Mouse (Mus musculus) megakaryocyte progenitor cell, adult 5-6 weeks (primary cell): ENCODE data around the gene Nipal4. TPM values are rescaled to one million over a fixed set of nuclear protein-coding genes. Genes with fewer than 3 reads are reported as not detected.
A peak's percentile ranks its signal among the peaks of the same experiment; 100 is the strongest.
"Not testable (repeated sequence)": the region's sequence is repeated elsewhere in the genome, so short reads cannot be mapped to it uniquely, and the experiment has no call there.

ENCODE experiments used
- ATAC-seq: replicated peaks from 2 replicates; pipeline ENCODE4 v1.8.0; 2016; ENCODE audit warnings: mild to moderate bottlenecking, moderate TSS enrichment, inconsistent platforms; ENCODE audit not compliant: poor library complexity
- total RNA-seq, 2 experiments: library from RNA; stranded (forward) in 1 of 2; stranded (reverse) in 1 of 2; fragments of 157-497, 149-512 nt in 1 of 2; fragments of 200-1000 nt in 1 of 2; gene quantifications; 2 replicates each; pipeline versions ENCODE4 v1.2.3 to v1.2.4; 2015 to 2017

Gene Nipal4
- total RNA-seq (2015): not detected in 2 replicates
- not detected in 2 replicates for total RNA-seq (2017)

GRCm38 (mm10) chr11:46165866-46166585 lies at the start of gene Nipal4:
Gene Nipal4, minus strand, starts transcription at chr11:46166508.
- 0 out of 2 replicates have a peak, but pooled peaks have one; percentile 20 for ATAC-seq

- ATAC-seq: peak; percentile 94
Observed at GRCm38 (mm10) chr11:46215354-46215753, 49.0 kb upstream of the Nipal4 start.

DNA sequence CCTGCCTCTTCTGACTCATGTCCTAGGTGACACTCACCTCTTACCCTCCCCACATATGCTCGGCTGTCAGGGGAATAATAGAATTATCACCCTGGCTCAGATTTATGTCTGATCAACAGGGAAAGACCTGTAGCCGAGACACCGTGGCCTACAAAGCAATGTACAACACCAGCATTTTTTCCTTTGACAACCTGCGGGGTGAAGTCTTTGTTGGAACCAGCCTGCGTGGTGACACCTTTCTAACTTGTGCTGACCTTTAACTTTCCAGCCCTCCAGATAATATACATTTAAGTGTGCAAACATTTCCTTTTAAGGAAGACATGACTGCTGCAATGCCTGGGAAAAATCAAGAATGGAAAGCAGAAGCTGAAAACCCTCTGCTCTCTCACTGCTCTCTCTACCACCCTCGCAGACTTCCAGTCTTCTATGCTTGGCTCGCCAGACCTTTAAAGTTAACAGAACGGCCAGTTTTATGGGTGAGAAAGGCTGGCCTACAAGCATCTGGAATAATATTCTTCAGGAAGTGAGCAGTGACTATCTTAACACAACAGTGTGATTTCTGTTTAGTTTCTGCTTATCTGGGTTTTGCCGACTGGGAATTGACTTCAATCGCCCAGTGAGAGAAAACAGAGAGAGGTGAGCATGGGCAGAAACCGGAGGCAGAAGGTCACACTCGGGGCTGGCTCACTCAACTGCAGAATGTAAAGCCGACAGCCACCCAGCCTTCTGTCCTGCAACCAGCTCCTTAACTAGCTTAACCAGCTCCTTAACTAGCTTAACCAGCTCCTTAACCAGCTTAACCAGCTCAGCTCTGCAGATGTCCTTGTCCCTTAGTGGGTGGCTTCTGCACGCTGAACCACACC lies 48.3 kb upstream of the Nipal4 start:
- no peak for ATAC-seq

GRCm38 (mm10) chr11:46213844-46214243 lies 47.5 kb upstream of the Nipal4 start:
- no peak for ATAC-seq

DNA sequence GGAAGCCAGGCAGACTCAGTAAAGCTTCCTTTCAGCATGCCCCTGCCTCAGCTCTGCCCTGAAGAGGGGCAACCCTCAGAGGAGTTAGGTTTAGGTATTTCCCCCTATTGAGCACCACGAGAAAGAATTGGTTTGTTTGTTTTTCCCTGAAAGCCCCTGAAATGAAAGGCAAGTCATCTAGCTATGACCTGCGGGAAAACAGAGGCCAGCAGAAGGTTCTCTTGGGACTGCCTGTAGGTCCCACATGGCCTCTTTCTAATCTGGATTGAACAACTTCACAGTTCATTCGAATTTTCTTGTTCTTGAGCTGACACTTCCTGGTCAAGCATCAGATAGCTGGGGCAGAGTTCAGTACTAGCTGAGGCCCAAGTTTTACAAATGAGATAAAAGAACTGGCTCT lies 45.5 kb upstream of the Nipal4 start:
- ATAC-seq: no peak

GRCm38 (mm10) chr11:46209884-46210283 lies 43.6 kb upstream of the Nipal4 start:
- ATAC-seq: no peak

- no peak for ATAC-seq
Observed at GRCm38 (mm10) chr11:46205639-46206409, 39.5 kb upstream of the Nipal4 start.

GRCm38 (mm10) chr11:46204841-46205240 lies 38.5 kb upstream of the Nipal4 start:
- no peak for ATAC-seq

GRCm38 (mm10) chr11:46202547-46202887 lies 36.2 kb upstream of the Nipal4 start:
- ATAC-seq: no peak

DNA sequence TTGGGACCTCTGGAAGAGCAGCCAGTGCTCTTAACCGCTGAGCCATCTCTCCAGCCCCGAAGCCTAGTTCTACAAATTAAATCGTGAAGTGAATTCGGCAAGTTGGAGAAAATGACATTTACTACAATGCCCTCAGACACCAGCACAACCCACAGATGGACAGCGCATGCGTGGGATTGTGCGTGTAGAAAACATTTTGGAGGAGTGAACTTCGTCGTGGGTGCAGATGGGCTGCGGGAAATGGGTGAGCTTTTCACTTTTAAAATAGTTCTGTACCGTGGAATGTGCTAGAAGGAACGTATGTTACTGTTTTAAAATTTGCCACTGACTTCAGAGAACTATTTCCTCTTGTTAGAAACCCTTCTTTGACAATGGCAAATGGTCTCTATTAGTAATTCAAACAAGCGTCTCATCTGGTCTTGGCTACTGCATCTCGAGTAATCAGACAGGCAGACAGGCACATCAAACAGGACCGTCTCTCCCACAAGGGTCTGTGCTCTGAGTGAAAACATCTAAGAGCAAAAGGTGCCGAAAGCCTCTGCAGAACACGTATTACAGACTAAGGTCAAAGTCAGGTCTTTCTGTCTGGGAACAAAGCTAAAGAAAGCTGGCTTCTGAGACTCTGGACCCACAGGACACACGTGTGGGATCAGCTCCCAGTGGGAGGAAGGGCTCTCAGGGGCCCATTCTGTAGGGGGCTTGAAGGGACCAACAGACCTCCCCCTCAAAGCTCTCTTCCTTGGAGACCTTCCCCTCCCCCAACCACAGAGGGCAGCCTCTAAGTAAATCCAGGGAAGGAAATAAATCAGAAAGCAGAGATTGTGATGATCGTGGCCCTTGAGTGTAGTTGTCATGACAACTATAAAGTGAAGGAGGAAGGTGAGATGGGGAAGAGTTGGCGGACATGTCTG lies 35.6 kb upstream of the Nipal4 start:
- no peak for ATAC-seq

DNA sequence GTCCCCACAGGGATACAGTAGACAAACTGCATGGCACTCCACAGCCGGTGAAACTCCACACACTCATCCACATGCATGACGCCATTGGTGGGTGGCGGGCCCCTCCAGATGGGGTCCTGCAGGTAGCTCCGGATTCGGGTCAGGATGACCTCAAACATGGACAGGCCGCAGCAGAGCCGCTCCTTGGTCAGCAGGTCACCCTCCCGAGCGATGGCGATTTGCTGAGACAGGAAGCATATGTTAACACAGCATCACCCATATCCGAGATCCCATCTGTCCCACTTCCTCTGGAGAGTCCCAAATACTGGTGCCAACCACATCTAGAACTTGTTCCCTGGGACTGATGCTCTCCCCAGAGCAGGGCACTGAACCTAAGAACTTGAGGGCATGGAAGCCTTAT lies 34.4 kb upstream of the Nipal4 start:
- ATAC-seq: no peak

- no peak for ATAC-seq
Observed at GRCm38 (mm10) chr11:46194175-46194574, 27.9 kb upstream of the Nipal4 start.

DNA sequence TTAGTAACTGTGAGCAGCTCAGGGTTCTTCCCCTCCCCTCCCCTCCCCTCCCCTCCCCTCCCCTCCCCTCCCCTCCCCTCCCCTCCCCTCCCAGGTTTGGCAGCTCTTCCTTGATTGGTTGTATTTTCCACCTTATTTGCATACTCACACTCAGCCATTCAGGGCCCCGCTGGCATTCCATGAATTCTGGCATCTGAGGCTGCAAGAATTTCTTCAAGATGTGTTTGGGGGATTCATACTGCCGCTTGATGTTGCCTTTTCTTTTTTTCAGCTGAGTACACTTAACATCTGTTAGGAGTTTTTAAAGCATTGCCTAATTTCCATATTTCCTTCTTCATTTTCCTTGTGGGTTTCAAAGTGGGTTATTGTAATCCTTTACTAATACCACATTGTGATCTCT lies 22.0 kb upstream of the Nipal4 start:
- ATAC-seq: no peak

DNA sequence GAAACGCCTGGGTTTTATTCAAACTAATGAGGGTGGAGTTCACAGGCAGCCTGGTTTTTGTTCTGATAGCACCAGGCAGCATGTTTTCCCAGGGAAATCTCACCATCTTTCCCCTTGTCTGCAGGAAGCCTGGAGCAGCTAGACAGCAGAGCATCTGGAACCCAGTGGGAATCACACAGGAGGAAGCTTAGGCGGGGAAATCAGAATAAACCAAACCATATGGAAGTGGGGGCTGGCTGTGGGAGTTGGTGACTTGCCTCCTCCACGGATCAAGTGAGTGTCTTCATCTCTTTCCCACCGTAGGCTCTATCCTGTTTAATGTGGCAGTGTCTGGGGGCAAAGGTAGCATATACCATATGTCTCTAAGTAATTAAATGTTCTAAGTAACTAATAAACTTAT lies 19.2 kb upstream of the Nipal4 start:
- no peak for ATAC-seq

DNA sequence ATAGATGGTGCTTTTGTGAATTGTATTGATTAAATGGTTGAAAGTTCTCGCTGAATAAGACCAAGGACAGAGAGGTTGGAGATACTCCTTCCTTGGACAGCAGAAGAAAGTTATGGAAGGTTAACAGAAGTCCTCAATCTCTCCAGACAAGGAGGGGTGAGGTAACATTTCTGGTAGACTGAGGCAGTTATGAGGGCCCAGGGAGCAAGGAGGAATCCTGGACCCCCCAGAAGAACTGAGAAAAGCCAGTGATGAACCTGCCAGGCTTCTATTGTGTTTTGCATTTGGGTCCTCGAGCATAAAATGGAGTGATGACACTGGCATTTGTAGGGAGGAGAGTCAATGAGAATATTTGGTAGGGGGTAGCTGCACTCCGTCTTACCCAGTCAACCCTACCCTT lies 18.6 kb upstream of the Nipal4 start:
- ATAC-seq: no peak

GRCm38 (mm10) chr11:46182031-46182430 lies 15.7 kb upstream of the Nipal4 start:
- not testable (repeated sequence) for ATAC-seq

- ATAC-seq: no peak
Observed at GRCm38 (mm10) chr11:46177246-46178043, 11.1 kb upstream of the Nipal4 start.

DNA sequence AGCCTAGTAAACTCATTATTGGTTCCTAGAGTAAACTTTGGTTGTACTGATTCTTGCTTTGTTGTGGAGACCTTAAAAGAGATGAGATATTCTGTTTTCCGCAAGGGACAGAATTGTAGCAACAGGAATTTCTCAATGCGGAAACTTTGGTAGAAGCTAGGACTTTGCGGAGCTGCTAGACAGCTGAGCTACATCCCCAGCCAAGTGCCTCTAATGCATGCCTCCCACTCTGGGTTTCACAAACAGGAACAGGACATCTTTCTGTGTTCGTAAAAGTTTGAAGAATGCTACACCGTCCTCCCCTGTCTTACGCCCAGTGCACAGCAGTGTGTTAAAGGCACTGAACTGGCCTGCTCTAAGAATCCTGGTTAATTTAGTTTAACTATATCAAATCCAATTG lies 9.8 kb upstream of the Nipal4 start:
- no peak for ATAC-seq

DNA sequence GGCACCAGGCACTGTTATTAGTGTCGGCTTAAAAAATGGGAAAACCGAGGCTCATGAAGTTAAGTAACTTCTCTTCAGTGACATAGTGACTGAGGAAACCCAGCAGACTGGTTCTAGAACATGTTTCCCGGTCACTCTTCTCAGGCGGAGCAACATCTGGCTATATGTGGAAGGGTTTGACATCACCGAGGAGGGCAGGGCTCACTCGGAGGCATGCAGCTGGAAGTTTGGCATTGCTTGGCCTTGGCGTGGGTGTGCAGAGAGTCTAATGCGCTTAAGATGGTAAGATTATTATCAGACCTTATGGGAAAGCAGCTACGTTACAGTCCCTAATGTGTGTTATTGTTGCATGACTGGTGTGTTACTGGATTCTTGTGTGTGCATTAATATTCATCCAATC lies 5.8 kb upstream of the Nipal4 start:
- no peak for ATAC-seq

GRCm38 (mm10) chr11:46169908-46170307 lies 3.6 kb upstream of the Nipal4 start:
- no peak for ATAC-seq
